23 mouse cellular contexts compared by ENCODE assay signal in genomic region chr6:121102084-121102483, GRCm38 (mm10). TPM values are rescaled to one million over a fixed set of nuclear protein-coding genes. Genes with fewer than 3 reads are reported as not detected.
DNase-seq lines count a peak whose midpoint lies in the region; ATAC-seq and TF ChIP-seq lines count a peak whose summit lies in the region.
"Had no signal": no experiment of that assay in that cellular context is flagged by ENCODE, and none has a peak within 500 bp of the region (broad histone marks: within the 10 kb centered on the region; RNA-seq: fewer than 3 reads in every experiment).

No protein-coding gene starts in this region.

- H3K4me3 ChIP-seq in gastrocnemius, adult 2 months: peak overlapping the region; percentile 35; the same call in 1 of the 2 replicates
- H3K4me3 ChIP-seq in liver, embryonic 12.5 days: no peak overlapping the region
- H3K4me3 ChIP-seq in megakaryocyte, embryonic 14.5 days (replicated peaks): peak overlapping the region; percentile 39
- H3K4me3 ChIP-seq: embryonic facial prominence, embryonic 12.5 days; embryonic facial prominence, embryonic 15.5 days; heart, embryonic 12.5 days; heart, embryonic 15.5 days; hindbrain, embryonic 13.5 days had no signal

- no peak for ATAC-seq in liver, embryonic 12.5 days
- no peak for ATAC-seq in megakaryocyte, adult 5-6 weeks (ENCODE audit: poor library complexity, severe bottlenecking)
- ATAC-seq: forebrain, embryonic 14.5 days; forebrain, postnatal 0 days; hindbrain, embryonic 16.5 days had no signal

- intact Hi-C loops in gastrocnemius, adult 2 months (cut with DNase I): no loop called here

- peak overlapping the region; percentile 28; the same call in 1 of the 2 replicates for H3K9ac ChIP-seq in liver, embryonic 12.5 days
- H3K9ac ChIP-seq: embryonic facial prominence, embryonic 12.5 days; embryonic facial prominence, embryonic 15.5 days; forebrain, postnatal 0 days; heart, embryonic 15.5 days; hindbrain, embryonic 13.5 days had no signal

- no peak for DNase-seq in gastrocnemius, adult 2 months
- no peak for DNase-seq in gastrocnemius, adult 8-10 months (ENCODE audit: low spot score in 2 of 2)
- no peak for DNase-seq in liver
- DNase-seq in frontal cortex, postnatal 14 days (ENCODE audit: low spot score in 2 of 2): no peak
- no peak for DNase-seq in urinary bladder, adult 2 months (ENCODE audit: low spot score)
- DNase-seq: cerebellum, adult 11 months; cerebellum, adult 2 months; cerebellum, adult 9-11 months; forebrain, postnatal 0 days; gastrocnemius, postnatal 14 days; heart, postnatal 10 days; heart, postnatal 4 days had no signal

- H3K27me3 ChIP-seq in liver, embryonic 12.5 days (replicated peaks): no peaks in the 10 kb centered on the region
- H3K27me3 ChIP-seq in megakaryocyte, embryonic 14.5 days (replicated peaks): no peaks in the 10 kb centered on the region
- H3K27me3 ChIP-seq: embryonic facial prominence, embryonic 12.5 days; embryonic facial prominence, embryonic 15.5 days; heart, embryonic 12.5 days; heart, embryonic 15.5 days; hindbrain, embryonic 13.5 days had no signal

- no peak for TF ChIP-seq CTCF in gastrocnemius, adult 2 months (IDR thresholded peaks at IDR 0.05)

- peaks cover 79% of the 10 kb centered on the region for H3K36me3 ChIP-seq in liver, embryonic 12.5 days
- H3K36me3 ChIP-seq in megakaryocyte, embryonic 14.5 days (replicated peaks; ENCODE audit: low read length): peaks cover 64% of the 10 kb centered on the region
- H3K36me3 ChIP-seq: embryonic facial prominence, embryonic 12.5 days; embryonic facial prominence, embryonic 15.5 days had no signal

- no peaks in the 10 kb centered on the region for H3K9me3 ChIP-seq in liver, embryonic 12.5 days (replicated peaks)
- H3K9me3 ChIP-seq in megakaryocyte, embryonic 14.5 days: no peaks in the 10 kb centered on the region
- H3K9me3 ChIP-seq: embryonic facial prominence, embryonic 12.5 days; embryonic facial prominence, embryonic 15.5 days; G1E; heart, embryonic 12.5 days; heart, embryonic 15.5 days; hindbrain, embryonic 13.5 days had no signal

- peaks cover 100% of the 10 kb centered on the region for H3K4me1 ChIP-seq in liver, embryonic 12.5 days
- H3K4me1 ChIP-seq in megakaryocyte, embryonic 14.5 days: peaks cover 98% of the 10 kb centered on the region

- 90% methylated on average over 2 of the region's 2 CpGs for WGBS in liver, embryonic 12.5 days (ENCODE audit: insufficient replicate concordance)

- H3K27ac ChIP-seq in gastrocnemius, adult 2 months: peak overlapping the region; percentile 84
- peak overlapping the region; percentile 69 for H3K27ac ChIP-seq in liver, embryonic 12.5 days
- H3K27ac ChIP-seq: embryonic facial prominence, embryonic 12.5 days; embryonic facial prominence, embryonic 15.5 days; heart, embryonic 15.5 days; hindbrain, embryonic 13.5 days had no signal

- no peak overlapping the region for H3K4me2 ChIP-seq in liver, embryonic 12.5 days
- H3K4me2 ChIP-seq: embryonic facial prominence, embryonic 12.5 days; embryonic facial prominence, embryonic 15.5 days; heart, embryonic 12.5 days; heart, embryonic 15.5 days; hindbrain, embryonic 13.5 days had no signal

RNA-seq across cellular contexts. Expression of gene Mical3, which starts 28.7 kb away (rescaled TPM):
- total RNA-seq in gastrocnemius, adult 2 months (2021): 10 to 100 TPM; 53.3 to 71.9 TPM
- total RNA-seq in gastrocnemius, adult 8-10 months (2022): 10 to 100 TPM; 55.7 to 68.0 (median 57.4) TPM
- polyA plus RNA-seq in liver, embryonic 12.5 days (2016; fragmentation: Nextera tagmentation; extraction: Ambion mirVana): 12.8 and 13.7 TPM in 2 replicates
- 17.8 and 21.9 TPM in 2 replicates for polyA plus RNA-seq in megakaryocyte, embryonic 14.5 days (2012; ENCODE audit: insufficient read depth, low replicate concordance)
- total RNA-seq in megakaryocyte, adult 5-6 weeks (2015): 4.3 and 7.7 TPM in 2 replicates
- 2.4 TPM in 2 replicates for total RNA-seq in megakaryocyte, adult 5-6 weeks (2017)
- 34.0 and 63.0 TPM in 2 replicates for polyA plus RNA-seq in urinary bladder, adult 2 months (2012; rRNA removed)

Comparison
In these comparisons a context has a peak if more than half of its experiments do, and no peak if none do; other contexts are left out.
1. RNA of gene Mical3, which starts 28.7 kb away (total RNA-seq): 53.3 to 71.9 TPM in gastrocnemius, adult 2 months and 55.7 to 68.0 TPM in gastrocnemius, adult 8-10 months; 2.4 to 7.7 TPM in megakaryocyte, adult 5-6 weeks; every median in the first group is over 4 times any median in the second.